Mouse (Mus musculus): Measurements from ENCODE around the gene Msi2. TPM values are rescaled to one million over a fixed set of nuclear protein-coding genes. Genes with fewer than 3 reads are reported as not detected.

The Msi2 gene
- total and polyA plus RNA-seq, 2 experiments from 2014 or later: 33.0 to 170 TPM

DNA sequence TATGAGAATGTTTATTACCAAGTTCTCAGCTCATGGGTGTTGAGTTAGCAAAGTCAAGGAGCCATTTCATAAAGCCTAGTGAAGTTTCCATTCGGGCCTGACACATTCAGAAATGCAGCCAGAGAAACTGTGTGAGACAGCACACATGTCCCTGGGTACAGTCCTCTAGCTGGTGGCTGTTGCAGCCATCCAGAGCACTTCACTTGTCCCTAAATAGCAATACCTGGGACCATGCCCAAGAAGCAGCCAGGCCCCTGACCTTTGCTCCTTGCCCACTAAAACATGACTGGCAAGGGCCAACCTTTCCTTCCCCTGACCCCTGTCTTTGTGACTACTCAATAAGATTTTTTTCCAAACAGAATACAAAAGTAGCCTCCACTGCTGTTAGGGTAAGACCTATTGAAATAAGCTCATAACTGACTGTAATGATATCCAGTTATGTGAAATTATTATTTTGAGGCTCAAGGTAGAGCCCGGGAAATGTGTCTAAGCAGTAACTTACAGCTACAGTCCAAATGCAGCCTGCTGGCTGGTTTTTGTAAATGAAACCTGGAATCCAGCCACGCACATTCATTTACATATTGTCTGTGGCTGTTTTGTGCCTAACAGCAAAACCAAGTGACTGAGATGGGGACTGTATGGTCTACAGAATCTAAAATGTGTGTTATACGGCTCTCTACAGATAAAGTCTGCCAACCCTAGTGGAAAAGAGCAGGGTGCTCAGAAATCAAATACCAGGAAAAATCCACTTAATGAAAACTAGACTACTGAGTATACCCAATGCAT, 143.5 kb downstream of the Msi2 start:
- Histone ChIP-seq H3K4me2 (ENCODE audit: low read depth, low read length) (no peak overlapping the region), H3K27ac (peak overlapping the region; percentile 45), H3K9me3 (ENCODE audit: low read length) (no peaks in the 10 kb centered on the region), H3K9ac (replicated peaks; ENCODE audit: low read length) (no peak overlapping the region), H3K4me3 (ENCODE audit: low read length) (no peak overlapping the region), H3K36me3 (ENCODE audit: insufficient read depth, low read length) (no peaks in the 10 kb centered on the region), H3K27me3 (ENCODE audit: insufficient read depth, low read length) (no peaks in the 10 kb centered on the region), H3K4me1 (ENCODE audit: insufficient read depth, low read length) (peaks cover 37% of the 10 kb centered on the region)
- 30% methylated on average over 4 of the region's 4 CpGs for WGBS
- DNase-seq (ENCODE audit: low spot score) (peak; percentile 73), ATAC-seq (0 out of 2 replicates have a peak, but pooled peaks have one; percentile 33)
- TF ChIP-seq CTCF (IDR thresholded peaks at IDR 0.05; ENCODE audit: low read depth): 0 out of 2 replicates have a peak, but pooled peaks have one; percentile 5

DNA sequence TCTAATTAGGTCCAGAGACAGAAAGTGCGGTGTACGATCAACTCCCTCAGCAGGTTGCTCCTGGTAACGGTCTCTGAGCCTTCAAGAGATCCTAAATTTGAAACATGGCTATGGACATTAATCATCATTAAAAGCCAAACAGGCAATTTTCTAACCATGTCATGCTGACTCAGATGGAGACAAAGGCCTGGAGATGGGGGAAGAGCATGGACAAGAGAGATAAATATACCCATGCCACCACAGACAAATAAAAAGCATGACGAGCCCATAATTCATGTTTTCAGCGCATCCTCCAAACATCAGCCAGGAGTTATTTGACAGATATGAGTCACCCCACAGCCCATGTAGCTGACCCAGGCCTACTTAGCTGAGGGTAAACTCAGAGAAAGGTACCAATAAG, 145.3 kb downstream of the Msi2 start:
- no peak for TF ChIP-seq CTCF (IDR thresholded peaks at IDR 0.05; ENCODE audit: low read depth)
- H3K4me1 ChIP-seq (ENCODE audit: insufficient read depth, low read length): peaks cover 37% of the 10 kb centered on the region
- H3K4me3 ChIP-seq (ENCODE audit: low read length): no peak overlapping the region
- no peaks in the 10 kb centered on the region for H3K27me3 ChIP-seq (ENCODE audit: insufficient read depth, low read length)
- DNase-seq (ENCODE audit: low spot score): no peak
- H3K9me3 ChIP-seq (ENCODE audit: low read length): no peaks in the 10 kb centered on the region
- H3K9ac ChIP-seq (replicated peaks; ENCODE audit: low read length): no peak overlapping the region
- no peak overlapping the region for H3K27ac ChIP-seq
- no peaks in the 10 kb centered on the region for H3K36me3 ChIP-seq (ENCODE audit: insufficient read depth, low read length)
- no peak for ATAC-seq
- H3K4me2 ChIP-seq (ENCODE audit: low read depth, low read length): no peak overlapping the region
- WGBS: 71% methylated on average over 5 of the region's 5 CpGs

DNA sequence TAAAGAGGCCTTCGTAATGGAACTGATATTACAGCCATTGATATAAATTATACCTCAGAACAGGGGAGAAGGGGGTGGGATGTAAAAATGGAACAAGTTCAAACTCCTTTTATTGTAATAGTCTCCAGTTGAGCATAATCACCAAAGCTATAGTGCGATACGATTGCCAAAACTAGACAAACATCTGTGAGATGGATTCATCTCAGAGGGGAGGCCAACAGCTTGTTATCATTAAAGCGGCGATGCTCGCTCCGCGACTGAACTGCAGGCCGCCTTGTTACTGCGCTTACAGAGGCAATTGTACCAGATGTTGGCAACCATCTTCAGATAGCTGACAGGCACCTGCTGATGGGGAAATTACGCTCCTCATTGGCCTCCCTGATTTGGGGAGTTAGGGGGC, 145.9 kb downstream of the Msi2 start:
- DNase-seq (ENCODE audit: low spot score) (no peak), ATAC-seq (no peak)
- no peaks in the 10 kb centered on the region for H3K27me3 ChIP-seq (ENCODE audit: insufficient read depth, low read length)
- no peak overlapping the region for H3K4me3 ChIP-seq (ENCODE audit: low read length)
- no peak overlapping the region for H3K9ac ChIP-seq (replicated peaks; ENCODE audit: low read length)
- 48% methylated on average over 11 of the region's 11 CpGs for WGBS
- peaks cover 37% of the 10 kb centered on the region for H3K4me1 ChIP-seq (ENCODE audit: insufficient read depth, low read length)
- no peaks in the 10 kb centered on the region for H3K36me3 ChIP-seq (ENCODE audit: insufficient read depth, low read length)
- no peak for TF ChIP-seq CTCF (IDR thresholded peaks at IDR 0.05; ENCODE audit: low read depth)
- H3K4me2 ChIP-seq (ENCODE audit: low read depth, low read length): no peak overlapping the region
- no peak overlapping the region for H3K27ac ChIP-seq
- no peaks in the 10 kb centered on the region for H3K9me3 ChIP-seq (ENCODE audit: low read length)

DNA sequence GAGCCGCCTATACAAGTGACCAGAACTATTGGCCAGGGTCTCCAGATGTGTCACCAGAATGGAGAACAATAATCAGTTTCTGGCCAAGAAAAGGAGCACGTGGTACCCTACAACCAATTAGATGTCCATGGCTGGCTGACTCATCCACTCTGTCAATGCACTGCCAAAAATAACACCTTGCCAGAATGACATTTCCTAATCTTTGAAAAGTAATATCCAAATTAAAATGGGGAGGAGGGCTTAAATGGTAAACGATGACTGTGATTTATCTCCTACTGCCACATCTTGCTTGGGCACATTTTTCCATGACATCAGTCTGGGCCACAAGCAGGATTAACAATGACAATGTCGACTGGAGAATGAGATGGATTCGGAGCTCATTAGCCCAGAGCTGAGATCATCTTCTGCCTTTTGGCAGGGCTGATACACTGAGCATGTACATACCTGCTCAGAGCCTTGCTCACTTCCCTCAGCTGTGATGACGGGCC, 147.6 kb downstream of the Msi2 start:
- Histone ChIP-seq H3K9ac (replicated peaks; ENCODE audit: low read length) (no peak overlapping the region), H3K27me3 (ENCODE audit: insufficient read depth, low read length) (no peaks in the 10 kb centered on the region), H3K4me3 (ENCODE audit: low read length) (no peak overlapping the region), H3K36me3 (ENCODE audit: insufficient read depth, low read length) (no peaks in the 10 kb centered on the region), H3K4me2 (ENCODE audit: low read depth, low read length) (no peak overlapping the region), H3K4me1 (ENCODE audit: insufficient read depth, low read length) (peaks cover 28% of the 10 kb centered on the region), H3K27ac (0 out of 2 replicates have a peak overlapping the region, but pooled peaks have one; percentile 11), H3K9me3 (ENCODE audit: low read length) (no peaks in the 10 kb centered on the region)
- ATAC-seq: 0 out of 2 replicates have a peak, but pooled peaks have one; percentile 39
- no peak for TF ChIP-seq CTCF (IDR thresholded peaks at IDR 0.05; ENCODE audit: low read depth)
- WGBS: 60% methylated on average over 6 of the region's 6 CpGs
- DNase-seq (ENCODE audit: low spot score): no peak

DNA sequence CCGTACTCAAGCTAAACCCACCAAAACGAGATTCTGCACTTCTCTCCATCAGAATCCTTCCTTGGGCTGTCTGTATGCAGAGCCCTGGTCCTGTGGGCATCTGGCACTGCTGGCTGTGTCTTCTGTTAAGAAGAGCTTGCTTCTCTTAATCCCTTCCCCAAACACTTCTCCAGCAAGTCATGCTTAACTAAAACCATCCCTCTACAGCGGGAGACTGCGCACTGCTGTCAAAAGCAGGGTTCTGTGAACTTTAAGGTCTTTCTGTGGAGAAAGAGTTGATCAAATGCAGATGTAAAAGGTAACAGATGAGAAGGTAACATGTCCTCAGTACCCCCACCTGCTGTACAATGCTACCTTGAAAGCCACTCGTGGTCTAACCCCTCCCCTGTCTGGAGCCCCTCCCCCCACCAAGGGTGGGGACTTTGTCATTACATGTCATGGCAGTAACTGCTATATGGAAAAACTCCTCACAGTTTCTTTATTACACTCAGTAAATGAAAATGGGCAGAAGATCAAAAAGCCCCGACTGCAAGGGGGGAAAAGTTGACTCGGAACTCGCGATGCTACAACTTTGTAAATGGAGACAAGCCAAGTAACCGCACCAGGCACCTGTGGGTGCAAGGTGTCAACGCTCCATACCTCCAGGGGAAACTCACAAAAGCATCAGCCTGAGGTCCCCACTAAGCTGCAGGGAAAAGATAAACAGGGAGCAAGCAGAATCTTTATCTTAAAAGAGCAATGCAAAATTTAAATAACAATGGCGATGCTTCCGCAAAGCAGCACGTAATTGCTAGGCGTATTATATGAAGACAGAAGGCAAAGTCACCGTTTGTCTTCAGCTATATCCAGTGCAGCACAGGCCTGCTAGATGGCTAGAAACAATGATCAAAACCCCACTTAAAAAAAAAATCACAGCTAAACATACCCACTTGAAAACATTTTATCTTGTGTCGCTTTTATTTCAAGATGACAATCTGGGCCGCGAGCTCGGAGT, 151.4 kb downstream of the Msi2 start:
- no peak for ATAC-seq
- TF ChIP-seq CTCF (IDR thresholded peaks at IDR 0.05; ENCODE audit: low read depth): no peak
- H3K4me1 ChIP-seq (ENCODE audit: insufficient read depth, low read length): peaks cover 15% of the 10 kb centered on the region; the same call in 1 of the 2 replicates
- H3K9me3 ChIP-seq (ENCODE audit: low read length): no peaks in the 10 kb centered on the region
- no peaks in the 10 kb centered on the region for H3K36me3 ChIP-seq (ENCODE audit: insufficient read depth, low read length)
- no peaks in the 10 kb centered on the region for H3K27me3 ChIP-seq (ENCODE audit: insufficient read depth, low read length)
- H3K27ac ChIP-seq: no peak overlapping the region
- no peak overlapping the region for H3K4me3 ChIP-seq (ENCODE audit: low read length)
- no peak for DNase-seq (ENCODE audit: low spot score)
- H3K9ac ChIP-seq (replicated peaks; ENCODE audit: low read length): no peak overlapping the region
- H3K4me2 ChIP-seq (ENCODE audit: low read depth, low read length): no peak overlapping the region
- 52% methylated on average over 20 of the region's 20 CpGs for WGBS

DNA sequence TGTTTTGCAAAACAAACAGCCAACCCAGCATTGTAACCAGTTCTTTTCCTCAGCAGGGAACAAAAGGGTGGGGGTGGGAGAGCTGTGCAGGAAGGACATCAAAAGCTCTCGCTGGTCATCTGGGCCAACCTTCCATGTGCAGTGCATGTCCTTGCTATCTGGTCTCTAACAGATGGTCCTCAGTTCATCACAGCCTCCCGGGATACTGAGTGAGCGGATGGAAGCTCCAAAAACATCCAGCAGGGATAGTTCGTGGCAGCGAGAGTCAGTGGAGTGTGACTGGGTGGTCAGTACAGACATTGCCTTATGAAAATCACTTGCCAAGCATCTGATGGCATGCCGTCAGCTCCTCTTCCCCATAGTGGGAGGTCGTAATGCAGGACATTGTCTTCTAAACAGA, 153.5 kb downstream of the Msi2 start:
- Histone ChIP-seq H3K9me3 (ENCODE audit: low read length) (no peaks in the 10 kb centered on the region), H3K27me3 (ENCODE audit: insufficient read depth, low read length) (no peaks in the 10 kb centered on the region), H3K36me3 (ENCODE audit: insufficient read depth, low read length) (no peaks in the 10 kb centered on the region), H3K4me1 (ENCODE audit: insufficient read depth, low read length) (peaks cover 21% of the 10 kb centered on the region), H3K9ac (replicated peaks; ENCODE audit: low read length) (no peak overlapping the region), H3K4me3 (ENCODE audit: low read length) (no peak overlapping the region), H3K4me2 (ENCODE audit: low read depth, low read length) (no peak overlapping the region), H3K27ac (peak overlapping the region; percentile 55; the same call in 1 of the 2 replicates)
- 33% methylated on average over 7 of the region's 7 CpGs for WGBS
- DNase-seq (ENCODE audit: low spot score) (no peak), ATAC-seq (peak; percentile 55)
- TF ChIP-seq CTCF (IDR thresholded peaks at IDR 0.05; ENCODE audit: low read depth): no peak
